Mouse (Mus musculus): ENCODE data around the gene Rnh1. TPM values are rescaled to one million over a fixed set of nuclear protein-coding genes. Genes with fewer than 3 reads are reported as not detected.

Gene Rnh1
- polyA plus RNA-seq, 1 experiment from 2014 or later = 55.7 TPM

GRCm38 (mm10) chr7:141215101-141215879 is 42.6 kb upstream of the Rnh1 start, which contains the start of gene Rassf7:
Rassf7 (plus strand) TSS chr7:141215860.
- no peak for TF ChIP-seq EP300 (IDR thresholded peaks at IDR 0.05; ENCODE audit: low read depth)
- no peak for TF ChIP-seq CTCF (IDR thresholded peaks at IDR 0.05; ENCODE audit: low read depth)
- peak within 1 kb of the TSS; percentile 99 for H3K4me2 ChIP-seq (ENCODE audit: low read depth, low read length)
- peak within 1 kb of the TSS; percentile 93 for H3K27ac ChIP-seq (ENCODE audit: low read depth)
- H3K4me1 ChIP-seq (ENCODE audit: insufficient read depth) = peaks cover 48% of the 10 kb centered on the region
- H3K9ac ChIP-seq (replicated peaks) = peak within 1 kb of the TSS; percentile 75
- no peaks in the 10 kb centered on the region for H3K9me3 ChIP-seq (ENCODE audit: low read length)
- peaks cover 4% of the 10 kb centered on the region; the same call in 1 of the 2 replicates for H3K36me3 ChIP-seq (replicated peaks; ENCODE audit: insufficient read depth, low read length)
- DNase-seq = peak; percentile 97
- ATAC-seq = peak; percentile 91
- 3% methylated on average over 40 of the region's 41 CpGs for WGBS (ENCODE audit: insufficient replicate concordance)
- peak within 1 kb of the TSS; percentile 70 for H3K4me3 ChIP-seq (ENCODE audit: low read depth, low read length)
- H3K27me3 ChIP-seq (ENCODE audit: insufficient read depth, low read length) = no peaks in the 10 kb centered on the region

- H3K9me3 ChIP-seq (ENCODE audit: low read length) = no peaks in the 10 kb centered on the region
- H3K4me2 ChIP-seq (ENCODE audit: low read depth, low read length) = no peak overlapping the region
- no peaks in the 10 kb centered on the region for H3K27me3 ChIP-seq (ENCODE audit: insufficient read depth, low read length)
- peaks cover 2% of the 10 kb centered on the region; the same call in 1 of the 2 replicates for H3K36me3 ChIP-seq (replicated peaks; ENCODE audit: insufficient read depth, low read length)
- H3K4me1 ChIP-seq (ENCODE audit: insufficient read depth) = peaks cover 48% of the 10 kb centered on the region
- ATAC-seq (no peak), DNase-seq (no peak)
- 66% methylated on average over 3 of the region's 3 CpGs for WGBS (ENCODE audit: insufficient replicate concordance)
- no peak overlapping the region for H3K27ac ChIP-seq (ENCODE audit: low read depth)
- no peak overlapping the region for H3K4me3 ChIP-seq (ENCODE audit: low read depth, low read length)
- no peak overlapping the region for H3K9ac ChIP-seq (replicated peaks)
- no peak for TF ChIP-seq EP300 (IDR thresholded peaks at IDR 0.05; ENCODE audit: low read depth)
- TF ChIP-seq CTCF (IDR thresholded peaks at IDR 0.05; ENCODE audit: low read depth) = no peak
These were observed 41.7 kb upstream of the Rnh1 start for GRCm38 (mm10) chr7:141214310-141214709.

GRCm38 (mm10) chr7:141213605-141214235 is 41.1 kb upstream of the Rnh1 start, which contains the start of gene Lmntd2:
Lmntd2 (minus strand) TSS chr7:141214080.
- H3K27ac ChIP-seq (ENCODE audit: low read depth) = peak within 1 kb of the TSS; percentile 93
- 91% methylated on average over 11 of the region's 11 CpGs for WGBS (ENCODE audit: insufficient replicate concordance)
- H3K9ac ChIP-seq (replicated peaks) = no peak within 1 kb of the TSS; the same call in 1 of the 2 replicates
- peaks cover 50% of the 10 kb centered on the region for H3K4me1 ChIP-seq (ENCODE audit: insufficient read depth)
- peak within 1 kb of the TSS; percentile 70; the same call in 1 of the 2 replicates for H3K4me3 ChIP-seq (ENCODE audit: low read depth, low read length)
- no peaks in the 10 kb centered on the region for H3K27me3 ChIP-seq (ENCODE audit: insufficient read depth, low read length)
- H3K4me2 ChIP-seq (ENCODE audit: low read depth, low read length) = peak within 1 kb of the TSS; percentile 99
- DNase-seq (no peak), ATAC-seq (no peak)
- TF ChIP-seq CTCF (IDR thresholded peaks at IDR 0.05; ENCODE audit: low read depth) (no peak), EP300 (IDR thresholded peaks at IDR 0.05; ENCODE audit: low read depth) (no peak)
- H3K9me3 ChIP-seq (ENCODE audit: low read length) = no peaks in the 10 kb centered on the region
- H3K36me3 ChIP-seq (replicated peaks; ENCODE audit: insufficient read depth, low read length) = peaks cover 2% of the 10 kb centered on the region; the same call in 1 of the 2 replicates

- TF ChIP-seq CTCF (IDR thresholded peaks at IDR 0.05; ENCODE audit: low read depth) (no peak), EP300 (IDR thresholded peaks at IDR 0.05; ENCODE audit: low read depth) (no peak)
- peaks cover 47% of the 10 kb centered on the region for H3K4me1 ChIP-seq (ENCODE audit: insufficient read depth)
- H3K4me3 ChIP-seq (ENCODE audit: low read depth, low read length) = no peak overlapping the region
- peaks cover 2% of the 10 kb centered on the region; the same call in 1 of the 2 replicates for H3K36me3 ChIP-seq (replicated peaks; ENCODE audit: insufficient read depth, low read length)
- 85% methylated on average over 3 of the region's 3 CpGs for whole genome bisulfite sequencing (ENCODE audit: insufficient replicate concordance)
- H3K9ac ChIP-seq (replicated peaks) = no peak overlapping the region
- no peaks in the 10 kb centered on the region for H3K27me3 ChIP-seq (ENCODE audit: insufficient read depth, low read length)
- DNase-seq = no peak
- no peak overlapping the region for H3K27ac ChIP-seq (ENCODE audit: low read depth)
- no peak for ATAC-seq
- H3K9me3 ChIP-seq (ENCODE audit: low read length) = no peaks in the 10 kb centered on the region
- H3K4me2 ChIP-seq (ENCODE audit: low read depth, low read length) = no peak overlapping the region
These were observed 40.5 kb upstream of the Rnh1 start for GRCm38 (mm10) chr7:141213133-141213532.

GRCm38 (mm10) chr7:141210606-141211131 is 38.0 kb upstream of the Rnh1 start:
- no peak overlapping the region for H3K27ac ChIP-seq (ENCODE audit: low read depth)
- peaks cover 32% of the 10 kb centered on the region for H3K4me1 ChIP-seq (ENCODE audit: insufficient read depth)
- WGBS (ENCODE audit: insufficient replicate concordance) = 86% methylated on average over 14 of the region's 14 CpGs
- H3K36me3 ChIP-seq (replicated peaks; ENCODE audit: insufficient read depth, low read length) = no peaks in the 10 kb centered on the region
- ATAC-seq = no peak
- no peak for DNase-seq
- no peak overlapping the region for H3K4me2 ChIP-seq (ENCODE audit: low read depth, low read length)
- no peak overlapping the region for H3K9ac ChIP-seq (replicated peaks)
- no peaks in the 10 kb centered on the region for H3K9me3 ChIP-seq (ENCODE audit: low read length)
- H3K4me3 ChIP-seq (ENCODE audit: low read depth, low read length) = no peak overlapping the region
- no peaks in the 10 kb centered on the region for H3K27me3 ChIP-seq (ENCODE audit: insufficient read depth, low read length)
- TF ChIP-seq EP300 (IDR thresholded peaks at IDR 0.05; ENCODE audit: low read depth) = no peak
- TF ChIP-seq CTCF (IDR thresholded peaks at IDR 0.05; ENCODE audit: low read depth) = no peak

DNA sequence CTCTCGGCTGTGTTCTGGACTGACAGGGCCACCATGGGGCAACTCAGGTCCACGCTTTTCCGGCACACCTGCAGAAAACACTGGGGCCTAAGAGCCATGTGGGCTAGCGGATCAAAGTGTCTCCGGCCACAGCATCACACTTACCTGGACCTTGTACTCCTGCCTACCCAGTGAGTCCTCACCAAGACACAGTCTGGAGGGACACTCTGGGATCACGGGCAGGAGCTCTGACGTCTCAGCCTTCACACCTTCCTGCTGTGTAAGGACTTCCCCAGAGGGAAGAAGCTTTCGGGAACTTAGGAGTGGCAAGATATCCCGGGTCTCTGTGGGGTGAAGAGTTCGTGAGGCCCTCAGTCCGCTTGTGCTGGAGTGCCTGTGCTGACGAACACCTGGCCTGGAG is 37.5 kb upstream of the Rnh1 start:
- WGBS (ENCODE audit: insufficient replicate concordance) = 77% methylated on average over 12 of the region's 12 CpGs
- Histone ChIP-seq H3K27me3 (ENCODE audit: insufficient read depth, low read length) (no peaks in the 10 kb centered on the region), H3K36me3 (replicated peaks; ENCODE audit: insufficient read depth, low read length) (no peaks in the 10 kb centered on the region), H3K4me3 (ENCODE audit: low read depth, low read length) (no peak overlapping the region), H3K27ac (ENCODE audit: low read depth) (no peak overlapping the region), H3K9ac (replicated peaks) (no peak overlapping the region), H3K4me1 (ENCODE audit: insufficient read depth) (peaks cover 30% of the 10 kb centered on the region), H3K4me2 (ENCODE audit: low read depth, low read length) (peak overlapping the region; percentile 51; the same call in 1 of the 2 replicates), H3K9me3 (ENCODE audit: low read length) (no peaks in the 10 kb centered on the region)
- ATAC-seq (no peak), DNase-seq (no peak)
- TF ChIP-seq CTCF (IDR thresholded peaks at IDR 0.05; ENCODE audit: low read depth) = no peak
- no peak for TF ChIP-seq EP300 (IDR thresholded peaks at IDR 0.05; ENCODE audit: low read depth)
